Mouse (Mus musculus): ENCODE measurements around the gene Gm17660.
A peak's percentile ranks its signal among the peaks of the same experiment; 100 is the strongest.

The Gm17660 gene

GRCm38 (mm10) chr5:104077508-104077907 is at the start of gene Gm17660:
Gene Gm17660 (minus strand): TSS chr5:104077608.
- DNase-seq (ENCODE audit: low read depth, low spot score), result no peak

DNA sequence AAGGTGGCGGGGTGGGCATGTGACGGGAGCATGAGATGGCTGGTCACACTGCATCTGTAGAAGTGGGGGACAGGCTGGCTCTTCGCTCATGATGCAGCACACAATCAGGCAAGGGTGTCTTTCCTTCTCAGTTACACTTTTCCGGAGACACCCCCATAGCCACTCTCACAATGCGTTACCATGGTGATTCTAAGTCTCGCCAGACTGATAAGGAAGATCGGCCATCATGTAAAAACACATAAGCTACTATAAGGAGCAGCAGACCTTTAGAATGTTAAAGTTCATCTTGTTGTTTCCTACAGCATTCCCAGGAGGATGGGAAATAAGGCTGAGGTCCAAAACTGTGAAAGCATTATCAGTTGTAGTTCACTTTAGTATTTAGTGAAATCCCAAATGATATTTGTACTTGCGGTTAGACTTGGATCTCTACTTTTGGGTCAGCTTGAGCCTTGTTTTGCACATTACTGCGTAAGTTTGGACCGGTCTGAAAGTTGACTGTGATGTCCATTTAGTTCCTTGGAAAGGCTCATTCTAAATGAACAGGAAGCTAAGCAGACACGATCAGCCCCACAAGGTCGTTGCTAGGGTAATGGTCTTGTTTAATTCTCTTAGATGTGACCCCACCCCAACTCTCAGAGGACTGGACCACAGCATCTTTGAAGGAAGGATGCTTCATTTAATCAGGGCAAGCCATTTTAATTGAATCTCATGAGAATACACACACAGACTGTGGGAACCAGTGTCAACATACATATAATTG is 49.3 kb upstream of the Gm17660 start:
- DNase-seq (ENCODE audit: low read depth, low spot score), result no peak

GRCm38 (mm10) chr5:104124016-104124658 is 46.7 kb upstream of the Gm17660 start:
- no peak for DNase-seq (ENCODE audit: low read depth, low spot score)

DNA sequence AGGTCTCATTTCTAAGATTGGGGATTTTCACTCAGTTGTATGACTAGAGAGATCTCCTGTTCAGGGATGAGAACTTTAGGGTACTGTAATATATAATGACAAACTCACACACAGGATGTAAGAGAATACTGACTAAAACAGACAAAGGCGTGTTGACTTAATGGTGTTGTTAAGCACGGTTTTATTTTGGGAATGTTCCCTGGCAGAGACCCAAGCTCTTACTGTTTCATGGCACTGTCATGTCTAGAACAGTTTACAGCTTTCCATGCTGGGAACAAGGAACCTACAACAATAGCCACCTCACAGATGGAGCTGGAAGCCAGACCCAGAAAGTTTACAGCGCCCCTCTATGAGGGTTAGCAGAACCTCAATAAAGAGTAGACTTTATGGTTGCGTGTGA is 38.5 kb upstream of the Gm17660 start:
- DNase-seq (ENCODE audit: low read depth, low spot score), result no peak

DNA sequence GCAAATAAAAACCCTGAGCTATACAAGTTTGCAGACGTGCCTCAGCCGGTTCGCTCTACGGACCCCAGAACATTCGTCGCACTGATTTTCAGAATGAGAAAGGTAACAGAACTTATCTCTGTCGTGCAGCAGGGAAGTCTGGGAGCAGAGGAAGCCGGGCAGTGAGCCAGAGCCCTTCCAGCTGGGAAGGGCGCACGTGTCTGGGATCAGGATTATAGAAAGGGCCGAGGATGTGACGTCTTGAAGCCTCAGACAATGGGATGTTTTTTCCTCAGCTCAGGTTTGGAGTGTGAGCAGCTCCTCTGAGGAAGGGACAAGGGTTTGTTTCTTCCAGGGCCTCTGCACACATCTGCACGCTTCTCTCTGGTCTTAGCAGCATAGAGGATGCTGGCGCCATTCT is 37.7 kb upstream of the Gm17660 start:
- DNase-seq (ENCODE audit: low read depth, low spot score), result no peak

- peak; percentile 66 for DNase-seq (ENCODE audit: low read depth, low spot score)
Observed at GRCm38 (mm10) chr5:104113491-104114172, 36.2 kb upstream of the Gm17660 start, which contains the start of gene Sparcl1. Gene Sparcl1 (minus strand): TSS chr5:104113733.

DNA sequence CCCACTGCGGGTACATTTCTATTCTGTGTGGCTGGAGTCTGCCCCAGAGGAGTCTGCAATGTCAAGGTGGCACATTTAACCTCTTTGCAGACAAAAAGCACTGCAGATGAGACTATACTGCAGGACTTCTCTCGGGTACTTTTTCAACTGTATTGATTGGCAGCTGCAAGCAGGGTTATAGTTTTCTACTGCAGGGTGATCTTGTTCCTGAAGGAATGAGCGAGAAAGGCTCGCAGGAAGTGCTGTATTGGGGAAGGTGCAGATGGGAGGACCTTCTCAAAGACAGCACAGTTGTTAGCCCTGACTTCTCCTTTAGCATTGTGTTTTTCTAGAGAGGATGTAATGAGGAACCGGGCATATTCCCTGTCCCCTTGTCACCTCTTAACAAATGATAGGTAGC is 35.1 kb upstream of the Gm17660 start:
- no peak for DNase-seq (ENCODE audit: low read depth, low spot score)

GRCm38 (mm10) chr5:104112016-104112415 is 34.6 kb upstream of the Gm17660 start:
- DNase-seq (ENCODE audit: low read depth, low spot score), result no peak

- no peak for DNase-seq (ENCODE audit: low read depth, low spot score)
Observed at GRCm38 (mm10) chr5:104110171-104110920, 32.9 kb upstream of the Gm17660 start.

- peak; percentile 45 for DNase-seq (ENCODE audit: low read depth, low spot score)
Observed at GRCm38 (mm10) chr5:104109516-104109915, 32.1 kb upstream of the Gm17660 start.

- no peak for DNase-seq (ENCODE audit: low read depth, low spot score)
Observed at GRCm38 (mm10) chr5:104108879-104109369, 31.5 kb upstream of the Gm17660 start.

DNA sequence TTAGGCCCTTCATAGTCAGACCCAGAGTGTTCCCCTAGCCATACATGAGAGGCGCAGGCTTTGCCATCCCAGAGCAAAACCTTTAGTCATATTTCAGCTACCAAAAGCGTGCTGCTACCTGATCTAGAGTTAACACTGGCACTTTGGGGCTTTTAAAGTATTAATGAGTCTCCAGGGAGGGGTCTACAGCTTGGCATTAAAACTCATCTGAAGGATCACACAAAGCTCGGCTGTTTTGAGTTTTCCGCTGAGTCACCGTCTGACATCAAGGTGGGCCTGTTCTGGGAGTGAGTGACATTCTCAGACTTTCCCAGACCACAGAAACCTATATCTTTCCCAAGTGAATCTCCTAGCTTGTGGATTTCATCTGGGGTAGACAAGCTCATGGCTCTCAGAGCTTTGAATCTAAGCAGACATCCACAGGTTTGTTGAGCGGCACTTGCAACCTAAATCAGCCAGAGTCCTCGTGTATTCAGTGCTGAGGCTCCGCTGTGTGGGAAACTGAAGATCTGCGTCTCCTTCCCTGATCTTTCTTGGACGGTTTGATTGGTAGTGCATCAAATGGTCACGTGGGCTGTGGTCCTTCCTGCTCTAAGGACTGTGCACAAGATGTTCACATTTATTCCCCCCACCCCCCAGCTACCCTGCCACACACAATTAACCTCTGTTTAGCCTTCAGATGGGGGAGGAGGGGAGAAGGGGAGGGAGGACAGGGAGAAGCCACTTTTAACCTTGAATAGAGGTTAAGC is 30.9 kb upstream of the Gm17660 start:
- peak; percentile 23 for DNase-seq (ENCODE audit: low read depth, low spot score)

- no peak for DNase-seq (ENCODE audit: low read depth, low spot score)
Observed at GRCm38 (mm10) chr5:104104111-104104510, 26.7 kb upstream of the Gm17660 start.

DNA sequence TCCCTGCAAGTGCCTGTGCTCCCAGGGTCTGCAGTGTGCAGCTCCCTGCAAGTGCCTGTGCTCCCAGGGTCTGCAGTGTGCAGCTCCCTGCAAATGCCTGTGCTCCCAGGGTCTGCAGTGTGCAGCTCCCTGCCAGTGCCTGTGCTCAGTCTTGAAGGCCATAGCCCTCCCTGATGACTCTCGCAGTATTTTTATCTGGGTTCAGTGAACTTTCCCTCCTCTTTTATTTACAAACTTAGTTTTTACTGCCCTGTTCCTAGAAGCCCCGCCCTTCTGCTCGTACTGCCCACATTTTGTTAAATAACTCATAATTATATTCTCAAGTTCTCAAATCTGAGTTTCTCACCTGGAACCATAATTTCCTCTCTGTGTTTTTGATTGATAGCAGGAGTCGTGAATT is 25.8 kb upstream of the Gm17660 start:
- no peak for DNase-seq (ENCODE audit: low read depth, low spot score)

GRCm38 (mm10) chr5:104101678-104102531 is 24.5 kb upstream of the Gm17660 start:
- DNase-seq (ENCODE audit: low read depth, low spot score), result no peak

- no peak for DNase-seq (ENCODE audit: low read depth, low spot score)
Observed at GRCm38 (mm10) chr5:104096078-104096938, 18.9 kb upstream of the Gm17660 start.

- DNase-seq (ENCODE audit: low read depth, low spot score), result no peak
Observed at GRCm38 (mm10) chr5:104095416-104096077, 18.1 kb upstream of the Gm17660 start.

- no peak for DNase-seq (ENCODE audit: low read depth, low spot score)
Observed at GRCm38 (mm10) chr5:104089751-104090150, 12.3 kb upstream of the Gm17660 start.

All from 3T3-L1 (cell line).